Mouse (Mus musculus): Measurements from ENCODE around the gene Plekhd1. TPM values are rescaled to one million over a fixed set of nuclear protein-coding genes. Genes with fewer than 3 reads are reported as not detected.

Plekhd1 gene
- polyA plus RNA-seq, 1 experiment from 2014 or later = 0.55 TPM

GRCm38 (mm10) chr12:80736464-80737282, 44.3 kb downstream of the Plekhd1 start:
- Histone ChIP-seq H3K27ac (peak overlapping the region; percentile 83), H3K4me1 (peaks cover 32% of the 10 kb centered on the region), H3K36me3 (replicated peaks) (no peaks in the 10 kb centered on the region), H3K9me3 (no peaks in the 10 kb centered on the region), H3K27me3 (ENCODE audit: poor library complexity, severe bottlenecking) (peaks cover 20% of the 10 kb centered on the region; the same call in 1 of the 2 replicates), H3K4me3 (no peak overlapping the region; the same call in 1 of the 2 replicates)
- DNase-seq (ENCODE audit: extremely low spot score, low spot score) = peak; percentile 63
- WGBS = 30% methylated on average over 13 of the region's 13 CpGs

GRCm38 (mm10) chr12:80737283-80737600, 44.9 kb downstream of the Plekhd1 start:
- H3K27ac ChIP-seq = peak overlapping the region; percentile 83
- WGBS = 69% methylated on average over 5 of the region's 5 CpGs
- DNase-seq (ENCODE audit: extremely low spot score, low spot score) = no peak

GRCm38 (mm10) chr12:80739482-80739881, 47.1 kb downstream of the Plekhd1 start:
- Histone ChIP-seq H3K4me3 (no peak overlapping the region), H3K27ac (no peak overlapping the region), H3K9me3 (no peaks in the 10 kb centered on the region), H3K36me3 (replicated peaks) (no peaks in the 10 kb centered on the region), H3K27me3 (ENCODE audit: poor library complexity, severe bottlenecking) (peaks cover 20% of the 10 kb centered on the region; the same call in 1 of the 2 replicates), H3K4me1 (peaks cover 29% of the 10 kb centered on the region)
- no peak for DNase-seq (ENCODE audit: extremely low spot score, low spot score)
- WGBS = 32% methylated on average over 9 of the region's 9 CpGs

More at GRCm38 (mm10) chr12:80737283-80737600, 44.9 kb downstream of the Plekhd1 start:
- Histone ChIP-seq H3K36me3 (replicated peaks) (no peaks in the 10 kb centered on the region), H3K4me1 (peaks cover 32% of the 10 kb centered on the region), H3K27me3 (ENCODE audit: poor library complexity, severe bottlenecking) (peaks cover 20% of the 10 kb centered on the region; the same call in 1 of the 2 replicates), H3K4me3 (no peak overlapping the region), H3K9me3 (no peaks in the 10 kb centered on the region)

GRCm38 (mm10) chr12:80744614-80745013, 52.2 kb downstream of the Plekhd1 start:
- Histone ChIP-seq H3K27me3 (ENCODE audit: poor library complexity, severe bottlenecking) (no peaks in the 10 kb centered on the region), H3K4me1 (peaks cover 10% of the 10 kb centered on the region), H3K36me3 (replicated peaks) (no peaks in the 10 kb centered on the region), H3K27ac (no peak overlapping the region), H3K4me3 (no peak overlapping the region), H3K9me3 (no peaks in the 10 kb centered on the region)
- DNase-seq (ENCODE audit: extremely low spot score, low spot score) = no peak
- 93% methylated on average over 1 of the region's 1 CpGs for WGBS

- no peaks in the 10 kb centered on the region for H3K27me3 ChIP-seq (ENCODE audit: poor library complexity, severe bottlenecking)
- WGBS = 72% methylated on average over 8 of the region's 8 CpGs
- no peaks in the 10 kb centered on the region for H3K9me3 ChIP-seq
- H3K27ac ChIP-seq = peak overlapping the region; percentile 44; the same call in 1 of the 2 replicates
- peaks cover 10% of the 10 kb centered on the region for H3K4me1 ChIP-seq
- no peaks in the 10 kb centered on the region for H3K36me3 ChIP-seq (replicated peaks)
- H3K4me3 ChIP-seq = no peak overlapping the region
- DNase-seq (ENCODE audit: extremely low spot score, low spot score) = no peak
These were observed 53.8 kb downstream of the Plekhd1 start for GRCm38 (mm10) chr12:80746031-80746813.

GRCm38 (mm10) chr12:80751556-80751955, 59.2 kb downstream of the Plekhd1 start:
- Histone ChIP-seq H3K36me3 (replicated peaks) (peaks cover 40% of the 10 kb centered on the region), H3K4me3 (no peak overlapping the region), H3K4me1 (no peaks in the 10 kb centered on the region), H3K9me3 (peaks cover 38% of the 10 kb centered on the region), H3K27ac (no peak overlapping the region), H3K27me3 (ENCODE audit: poor library complexity, severe bottlenecking) (peaks cover 9% of the 10 kb centered on the region)
- DNase-seq (ENCODE audit: extremely low spot score, low spot score) = no peak
- WGBS = 90% methylated on average over 6 of the region's 6 CpGs

GRCm38 (mm10) chr12:80757751-80758558, 65.6 kb downstream of the Plekhd1 start:
- Histone ChIP-seq H3K9me3 (peaks cover 65% of the 10 kb centered on the region), H3K27me3 (ENCODE audit: poor library complexity, severe bottlenecking) (peaks cover 50% of the 10 kb centered on the region), H3K4me3 (peak overlapping the region; percentile 64), H3K27ac (peak overlapping the region; percentile 95), H3K36me3 (replicated peaks) (peaks cover 64% of the 10 kb centered on the region), H3K4me1 (peaks cover 31% of the 10 kb centered on the region)
- DNase-seq (ENCODE audit: extremely low spot score, low spot score) = peak; percentile 26
- WGBS = 35% methylated on average over 116 of the region's 122 CpGs

GRCm38 (mm10) chr12:80758559-80759386, 66.4 kb downstream of the Plekhd1 start:
- peaks cover 58% of the 10 kb centered on the region for H3K9me3 ChIP-seq
- H3K4me3 ChIP-seq = peak overlapping the region; percentile 64
- peaks cover 31% of the 10 kb centered on the region for H3K4me1 ChIP-seq
- peak; percentile 31 for DNase-seq (ENCODE audit: extremely low spot score, low spot score)
- WGBS = 34% methylated on average over 92 of the region's 92 CpGs
- peaks cover 50% of the 10 kb centered on the region for H3K27me3 ChIP-seq (ENCODE audit: poor library complexity, severe bottlenecking)
- peaks cover 56% of the 10 kb centered on the region for H3K36me3 ChIP-seq (replicated peaks)
- peak overlapping the region; percentile 95 for H3K27ac ChIP-seq

- Histone ChIP-seq H3K4me1 (peaks cover 31% of the 10 kb centered on the region), H3K4me3 (peak overlapping the region; percentile 64), H3K36me3 (replicated peaks) (peaks cover 50% of the 10 kb centered on the region), H3K9me3 (peaks cover 53% of the 10 kb centered on the region), H3K27me3 (ENCODE audit: poor library complexity, severe bottlenecking) (peaks cover 50% of the 10 kb centered on the region), H3K27ac (peak overlapping the region; percentile 95)
- WGBS = 7% methylated on average over 13 of the region's 13 CpGs
- no peak for DNase-seq (ENCODE audit: extremely low spot score, low spot score)
These were observed 67.0 kb downstream of the Plekhd1 start for GRCm38 (mm10) chr12:80759387-80759712.

GRCm38 (mm10) chr12:80759713-80760395, 67.5 kb downstream of the Plekhd1 start:
- Histone ChIP-seq H3K27me3 (ENCODE audit: poor library complexity, severe bottlenecking) (peaks cover 50% of the 10 kb centered on the region), H3K9me3 (peaks cover 48% of the 10 kb centered on the region), H3K27ac (peak overlapping the region; percentile 95), H3K4me1 (peaks cover 31% of the 10 kb centered on the region), H3K4me3 (peak overlapping the region; percentile 64), H3K36me3 (replicated peaks) (peaks cover 45% of the 10 kb centered on the region)
- DNase-seq (ENCODE audit: extremely low spot score, low spot score) = peak; percentile 83
- WGBS = under 1% methylated on average over 22 of the region's 22 CpGs

- under 1% methylated on average over 24 of the region's 24 CpGs for WGBS
- Histone ChIP-seq H3K4me3 (peak within 1 kb of the TSS; percentile 64), H3K4me1 (peaks cover 31% of the 10 kb centered on the region), H3K27me3 (ENCODE audit: poor library complexity, severe bottlenecking) (peaks cover 50% of the 10 kb centered on the region), H3K36me3 (replicated peaks) (peaks cover 40% of the 10 kb centered on the region), H3K27ac (peak within 1 kb of the TSS; percentile 95), H3K9me3 (peaks cover 42% of the 10 kb centered on the region)
- no peak for DNase-seq (ENCODE audit: extremely low spot score, low spot score)
These were observed 68.0 kb downstream of the Plekhd1 start, which contains the start of gene Ccdc177 for GRCm38 (mm10) chr12:80760396-80760801. Ccdc177 (minus strand) TSS chr12:80760687.
